Mouse (Mus musculus) gonadal fat pad, adult 2 months (tissue): ENCODE results near the gene Tmem120b. TPM values are rescaled to one million over a fixed set of nuclear protein-coding genes. Genes with fewer than 3 reads are reported as not detected.

Experiments
- DNase-seq: peaks from one replicate; pipeline ENCODE4 v3.0.0-alpha.2; 2012; ENCODE audit warnings: low read depth
- polyA plus RNA-seq: library from polyadenylated mRNA; depleted of rRNA; stranded (reverse); fragments of >200 nt; gene quantifications from 2 replicates; pipeline ENCODE4 v1.2.3, GENCODE M21; 2012

The Tmem120b gene
- polyA plus RNA-seq, 1 experiment, result 66.6 TPM

DNA sequence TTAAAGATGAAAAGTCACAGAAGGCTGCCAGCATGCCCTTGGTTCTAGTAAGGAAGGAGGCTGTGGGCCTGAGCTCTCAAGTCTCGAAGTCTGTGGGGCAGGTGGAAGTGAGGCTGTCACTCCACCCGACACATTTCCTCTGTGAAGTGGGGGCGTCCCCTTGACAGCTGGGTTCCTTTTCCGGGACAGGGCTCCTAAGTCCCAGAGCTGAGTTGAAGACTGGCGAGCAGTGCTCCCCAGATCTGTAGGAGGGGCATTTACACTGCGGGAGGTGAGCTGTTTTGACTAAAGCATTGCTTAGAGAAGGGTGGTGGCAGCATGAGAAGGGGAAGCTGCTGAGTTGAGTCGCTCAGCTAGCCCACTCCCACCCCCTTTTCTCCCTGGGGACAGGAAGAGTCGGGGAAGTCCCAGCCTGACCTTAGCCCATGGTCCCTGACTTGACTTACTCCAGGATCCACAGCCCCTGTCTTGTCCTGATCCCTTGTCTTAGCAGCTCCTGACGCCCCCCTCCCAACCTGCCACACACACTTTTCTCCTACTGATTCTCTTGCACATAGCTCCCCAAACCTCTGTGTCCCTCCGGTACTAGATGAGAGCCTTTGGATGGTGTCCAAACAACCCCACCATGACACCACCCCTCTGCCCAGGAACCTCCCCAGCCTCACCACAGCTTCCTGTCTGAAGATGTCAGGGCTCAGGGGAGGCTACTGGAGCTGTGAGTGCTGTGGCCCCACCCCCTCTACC, 60.4 kb downstream of the Tmem120b start:
- DNase-seq, result no peak

DNA sequence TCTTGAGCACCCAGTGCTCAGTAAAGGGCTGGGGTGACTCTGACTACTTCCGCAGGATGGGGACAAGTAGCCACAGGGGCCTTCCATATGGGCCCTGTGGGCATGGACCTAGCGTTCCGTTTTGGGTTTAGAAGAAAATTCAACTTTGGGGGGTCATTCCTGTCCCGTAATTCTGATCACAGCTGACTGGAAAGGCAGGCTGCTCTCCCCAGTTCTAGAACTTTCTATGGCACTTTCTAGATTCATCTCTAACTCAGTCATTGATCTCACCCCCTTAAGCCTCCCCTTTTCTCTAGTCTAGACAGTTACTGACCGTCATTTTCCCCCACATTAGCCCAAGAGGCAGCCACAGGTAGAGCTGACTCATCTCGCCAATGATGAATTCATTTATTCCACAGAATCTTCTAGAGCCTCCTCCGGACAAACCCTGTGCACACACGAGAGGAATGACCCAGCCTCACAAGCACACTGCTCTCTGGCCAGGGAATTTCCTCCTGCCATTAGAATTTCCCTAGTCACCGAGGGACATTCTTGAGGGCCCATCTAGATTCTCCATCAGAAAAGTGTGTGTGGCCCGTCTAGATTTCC, 61.0 kb downstream of the Tmem120b start:
- no peak for DNase-seq

DNA sequence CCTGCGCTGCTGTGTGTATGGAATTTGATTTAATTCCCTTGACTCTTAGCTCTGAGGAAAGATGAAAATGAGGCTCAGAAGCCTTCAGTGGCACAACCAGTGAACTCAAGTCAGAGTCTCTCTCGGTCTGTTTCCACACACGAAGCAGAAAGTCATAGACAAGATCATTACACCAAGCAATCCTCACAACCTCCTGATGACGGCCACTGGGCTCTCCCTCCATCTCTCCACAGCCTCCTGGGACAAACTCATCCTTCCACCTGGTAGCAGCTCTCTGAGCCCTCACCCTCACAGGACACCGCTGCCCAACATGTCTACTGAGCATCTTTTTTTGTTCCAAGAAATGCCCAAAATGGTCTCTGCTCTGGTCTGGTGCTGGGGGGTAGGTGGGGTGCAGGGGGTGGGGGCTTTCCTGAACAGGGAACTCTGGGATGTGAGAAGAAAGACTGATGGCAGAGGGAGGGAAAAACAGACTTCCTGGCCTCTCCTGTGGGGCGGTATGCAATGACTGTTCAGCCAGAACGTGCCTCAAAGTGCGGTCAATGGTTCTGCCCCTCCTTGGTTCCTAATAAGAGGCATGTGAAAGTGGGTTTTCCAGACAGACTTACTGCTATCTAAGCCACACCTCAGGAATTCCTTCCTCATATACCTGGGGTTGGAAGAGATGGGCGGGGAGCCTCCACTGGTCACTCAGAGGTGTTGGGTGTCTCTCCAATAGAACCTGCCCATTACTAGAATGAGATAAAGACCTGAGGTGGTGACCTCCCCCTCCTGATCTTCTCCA, 62.0 kb downstream of the Tmem120b start:
- DNase-seq, result no peak

DNA sequence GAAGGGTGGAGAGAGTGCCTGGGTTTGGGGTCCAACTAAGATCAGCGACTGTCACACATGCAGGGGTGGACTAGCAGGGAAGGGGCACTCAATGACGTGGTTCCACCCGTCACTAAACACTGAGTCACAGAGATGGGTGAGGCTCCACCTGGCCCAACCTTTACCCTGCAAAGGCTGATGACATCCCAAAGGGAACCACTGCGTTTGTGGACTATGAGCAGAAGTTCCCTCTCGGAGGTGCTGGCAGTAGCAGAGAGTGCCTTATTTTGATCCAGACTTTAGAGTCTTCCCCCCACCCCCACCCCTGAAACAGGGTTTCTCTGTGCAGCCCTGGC, 62.6 kb downstream of the Tmem120b start:
- DNase-seq, result no peak

DNA sequence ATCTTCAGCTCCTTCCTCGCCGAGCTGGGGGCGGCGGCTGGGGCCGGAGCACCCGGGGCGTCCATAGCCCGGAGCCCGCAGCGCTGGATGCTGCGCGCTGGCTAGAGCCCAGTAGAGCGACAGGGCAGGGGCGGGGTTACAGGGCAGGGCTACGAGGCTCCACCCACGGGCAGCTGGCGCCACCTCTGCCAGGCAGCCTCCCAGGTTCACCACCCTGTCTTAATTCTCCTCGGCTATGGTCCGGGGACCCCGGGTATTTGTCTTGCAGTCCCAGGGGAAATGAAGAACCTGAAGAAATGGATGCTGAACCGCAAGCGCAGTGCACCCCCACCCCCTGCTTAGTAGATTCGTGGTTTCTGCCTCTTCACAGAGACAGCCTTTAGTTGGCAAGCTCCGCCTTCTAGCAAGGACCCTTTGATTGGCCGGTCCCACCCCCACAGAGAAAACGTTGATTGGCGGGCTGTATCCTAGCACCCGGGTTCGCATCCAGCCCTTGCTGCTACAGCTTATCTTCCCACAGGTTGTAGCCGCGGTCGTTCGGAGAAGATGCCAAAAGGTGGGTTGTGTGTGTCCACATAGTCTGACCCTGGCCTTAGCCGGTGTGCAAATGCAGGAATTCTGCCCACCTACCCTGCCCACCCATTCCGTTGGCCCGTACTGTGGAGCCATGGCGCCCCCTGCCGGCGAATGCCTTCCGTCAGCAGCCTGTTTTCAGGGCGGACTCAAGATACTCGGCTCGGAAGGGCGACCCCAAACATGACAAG, 64.3 kb downstream of the Tmem120b start, which contains the start of gene Rhof:
TSS of gene Rhof (minus strand) at position 385 of the 764 bp plus-strand sequence.
- no peak for DNase-seq

DNA sequence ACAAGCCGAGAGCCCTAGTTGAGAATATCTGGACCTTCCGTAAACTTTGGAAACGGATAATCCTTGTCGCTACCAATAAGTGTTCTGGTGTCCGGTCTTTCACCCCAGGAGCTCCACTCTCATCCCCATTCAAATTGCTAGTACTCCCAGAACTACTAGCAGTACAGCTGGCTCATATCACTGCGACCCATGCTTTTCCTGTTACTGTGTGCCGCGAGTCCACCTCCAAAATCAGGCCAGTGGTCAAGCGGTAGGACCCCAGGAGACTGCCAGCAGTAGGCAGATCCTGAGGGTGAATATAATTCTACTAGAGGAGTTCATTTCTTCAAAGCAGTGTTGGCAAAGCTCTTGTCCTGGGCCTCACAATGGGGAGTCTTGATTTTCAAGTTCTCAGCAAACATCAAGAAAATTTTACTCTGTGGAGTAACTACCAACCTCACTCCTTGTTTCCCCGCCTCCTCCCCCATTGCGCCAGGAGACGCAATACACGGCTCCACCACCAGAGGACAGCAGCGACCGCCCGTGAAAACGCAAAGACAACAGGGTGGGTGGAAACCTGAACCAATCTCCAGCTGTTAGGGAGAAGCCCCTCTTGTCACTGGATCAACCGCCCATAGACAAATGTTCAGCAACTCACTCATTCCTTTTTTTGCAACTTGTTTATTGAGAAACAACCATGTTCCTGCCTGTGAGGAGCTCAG, 65.0 kb downstream of the Tmem120b start:
- DNase-seq, result no peak

DNA sequence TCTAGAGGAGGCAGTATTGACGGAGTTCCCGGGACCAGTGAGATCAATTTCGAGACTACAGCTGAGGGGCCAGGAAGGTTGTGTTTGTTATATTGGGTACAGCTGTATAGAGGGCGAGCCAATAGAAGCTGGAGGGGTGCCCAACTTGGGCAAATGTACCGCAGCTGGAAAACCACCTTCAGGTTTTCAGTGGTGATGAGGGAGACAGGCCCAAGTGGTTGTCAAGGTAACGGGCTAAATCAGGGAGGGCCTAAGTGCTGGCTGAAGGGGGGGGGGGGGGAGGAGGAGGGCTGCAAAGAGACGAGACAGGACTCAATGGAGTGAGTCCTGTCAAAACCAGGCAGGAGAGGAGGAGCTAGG, 65.5 kb downstream of the Tmem120b start:
- no peak for DNase-seq

DNA sequence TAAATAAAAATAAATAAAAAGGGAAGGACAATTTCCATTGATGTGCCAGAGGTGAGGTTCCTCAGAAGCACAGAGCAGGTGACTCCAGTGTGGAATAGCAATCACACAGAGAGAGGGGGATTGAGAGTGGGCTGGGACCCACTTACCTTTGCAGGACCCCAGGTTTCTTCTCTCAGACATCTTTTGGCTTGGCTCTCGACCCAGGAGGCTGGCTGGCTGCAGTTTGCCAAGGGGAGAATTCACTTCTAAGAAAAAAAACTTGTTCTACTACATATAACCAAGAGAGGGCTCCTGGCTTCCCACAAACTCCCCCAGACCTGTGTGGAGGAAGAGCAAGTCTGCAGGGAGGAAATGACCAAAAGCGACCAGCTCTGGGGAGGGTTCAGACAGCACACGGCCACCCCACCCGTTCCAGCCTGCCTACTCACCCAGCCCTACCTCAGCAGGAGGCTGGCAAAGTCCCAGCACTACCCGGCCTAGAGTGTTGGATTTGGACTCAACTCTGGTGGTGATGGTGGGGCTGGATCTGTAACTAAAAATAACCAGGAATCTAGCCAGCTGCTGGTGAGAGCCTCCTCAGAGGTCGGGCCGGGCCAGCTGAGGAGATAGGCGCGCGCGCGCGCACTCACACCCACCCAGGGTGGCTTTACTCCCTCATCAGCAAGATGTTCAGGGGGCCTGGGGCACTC, 66.1 kb downstream of the Tmem120b start:
- no peak for DNase-seq

DNA sequence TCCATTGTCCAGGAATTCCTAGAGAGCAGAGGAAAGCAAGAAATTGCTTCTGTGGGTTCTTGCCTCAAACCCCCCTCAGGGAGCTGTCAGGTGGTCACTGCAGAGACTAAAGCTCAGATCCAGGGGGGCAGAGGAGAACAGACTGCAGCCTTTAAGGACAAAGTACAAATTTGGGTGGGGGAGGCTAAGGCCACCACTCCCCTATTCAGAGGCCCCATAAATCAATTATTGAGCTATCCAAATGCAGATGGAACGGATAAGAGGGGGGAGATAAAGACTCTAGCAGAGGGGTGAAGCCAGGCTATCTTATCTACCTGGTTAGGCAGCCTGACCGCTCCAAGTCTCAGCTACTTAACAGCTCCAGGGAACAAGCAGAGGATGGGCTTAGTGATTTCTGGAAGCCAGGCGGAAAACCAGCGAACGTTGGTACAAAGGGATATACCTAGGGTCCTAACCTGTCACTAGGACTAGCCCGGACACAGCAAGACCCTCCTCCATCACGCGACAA, 66.7 kb downstream of the Tmem120b start:
- DNase-seq, result no peak

DNA sequence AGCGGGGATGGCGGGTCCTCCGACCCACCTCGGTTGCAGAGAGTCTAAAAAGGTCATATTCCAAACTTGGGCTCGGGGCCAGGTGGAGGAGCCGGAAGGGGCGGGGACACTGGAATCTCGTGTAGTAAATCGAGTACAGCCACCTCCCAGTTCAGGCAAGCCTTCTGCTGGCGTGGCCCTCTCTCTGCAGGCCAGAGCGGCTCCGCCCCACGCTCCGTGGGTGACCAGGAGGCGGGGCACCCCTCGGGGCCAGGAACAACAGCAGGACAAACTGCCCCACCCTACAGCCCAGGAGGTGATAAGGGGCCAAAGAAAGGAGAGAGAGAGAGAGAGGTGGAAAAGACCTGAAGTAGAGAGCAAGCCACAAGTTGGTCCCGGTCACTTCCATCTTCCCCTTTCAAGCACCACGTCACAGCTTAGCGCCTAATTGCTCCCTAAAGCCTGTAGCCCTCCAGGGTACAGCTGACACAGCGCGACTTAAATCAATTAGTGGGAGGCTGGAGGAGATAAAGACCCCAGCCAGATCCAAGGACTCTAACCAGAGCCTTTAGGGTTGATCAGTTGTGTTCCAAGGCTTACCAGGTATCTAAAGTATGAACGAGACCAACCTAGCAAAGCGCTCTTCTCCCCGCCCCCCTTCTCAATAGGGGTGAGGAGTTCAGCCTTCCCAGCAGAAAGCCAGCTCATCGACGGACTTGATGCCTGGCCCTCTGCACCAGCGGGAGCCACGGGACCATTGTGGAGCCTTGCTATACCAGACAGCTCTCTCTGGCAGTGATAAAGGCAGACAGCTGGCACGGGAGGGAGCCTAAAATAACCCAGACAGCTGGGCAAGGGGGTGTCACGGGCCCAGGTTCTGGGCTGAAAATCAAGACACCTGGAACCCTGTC, 67.5 kb downstream of the Tmem120b start:
- DNase-seq, result no peak

DNA sequence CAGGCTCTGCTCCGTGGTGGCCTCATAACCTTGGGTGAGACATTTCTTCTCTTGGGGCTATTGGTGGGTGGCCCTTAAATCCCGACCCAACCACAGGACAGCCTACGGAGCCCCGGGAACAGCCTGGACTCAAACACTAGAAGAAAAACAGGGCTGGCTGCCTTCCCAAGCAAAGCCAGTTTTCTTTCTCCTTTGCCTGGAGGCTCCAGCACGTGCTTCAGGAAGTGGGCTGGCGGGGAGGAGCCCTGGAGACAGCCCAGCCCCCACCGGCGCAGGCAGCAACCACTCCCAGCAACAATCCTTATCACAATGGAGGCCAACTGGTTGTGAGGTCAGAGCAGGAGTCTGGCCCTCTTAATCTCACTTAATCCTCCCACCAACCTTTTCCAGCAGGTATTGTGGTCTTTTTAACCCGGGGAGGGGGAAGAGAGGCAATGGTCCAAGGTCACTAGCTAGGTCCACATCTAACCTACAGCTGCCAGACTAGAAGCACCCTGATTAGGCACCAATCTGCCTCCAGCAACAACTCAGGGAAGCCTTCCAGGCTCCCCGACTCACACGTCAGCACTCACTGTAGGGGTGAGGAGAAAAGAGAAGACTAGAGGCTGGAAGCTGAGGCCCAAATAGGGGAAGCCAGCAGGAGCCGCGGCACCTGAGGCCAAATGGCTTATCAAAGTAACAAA, 68.3 kb downstream of the Tmem120b start:
- peak; percentile 83 for DNase-seq

DNA sequence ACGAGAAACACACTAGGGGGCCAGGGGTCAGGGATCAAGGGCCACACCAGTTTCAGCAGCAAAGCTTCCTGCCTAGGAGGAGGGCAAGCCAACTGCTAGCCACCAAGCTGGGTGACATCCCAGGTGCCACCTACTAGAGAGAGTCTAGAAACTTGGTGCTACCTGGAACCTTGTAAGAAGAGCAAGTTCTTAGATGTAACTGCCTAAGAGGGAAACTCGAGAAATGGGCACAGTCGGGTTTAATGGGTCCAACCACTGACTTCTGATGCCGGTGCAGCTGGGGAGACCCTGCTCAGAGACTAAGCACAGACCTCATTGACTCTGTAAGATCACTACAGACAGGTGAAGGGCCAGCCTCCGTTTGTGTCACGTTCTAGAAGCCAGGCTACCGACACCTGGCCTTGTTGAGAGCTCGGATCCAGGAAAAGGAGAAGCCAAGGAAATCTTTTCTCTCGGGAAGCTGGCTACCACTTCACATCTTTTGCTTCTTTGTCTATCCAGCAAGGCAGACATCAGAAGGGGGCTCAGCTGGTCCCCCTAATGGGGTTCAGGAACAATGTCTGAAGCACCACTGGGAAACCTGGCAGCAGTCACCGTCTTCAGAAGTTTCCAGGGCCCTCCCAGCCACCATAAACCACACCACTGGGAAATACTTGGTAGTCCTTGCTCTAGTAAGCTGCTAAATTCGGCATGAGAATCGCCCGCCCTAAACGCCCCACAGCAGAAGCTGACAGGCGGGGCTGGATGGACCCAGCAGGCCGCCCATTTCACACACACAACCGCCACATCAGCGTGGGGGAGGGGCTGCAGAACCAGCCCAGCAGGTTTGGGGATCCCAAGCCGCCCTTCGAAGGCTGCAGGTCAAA, 69.1 kb downstream of the Tmem120b start:
- DNase-seq, result peak; percentile 71

DNA sequence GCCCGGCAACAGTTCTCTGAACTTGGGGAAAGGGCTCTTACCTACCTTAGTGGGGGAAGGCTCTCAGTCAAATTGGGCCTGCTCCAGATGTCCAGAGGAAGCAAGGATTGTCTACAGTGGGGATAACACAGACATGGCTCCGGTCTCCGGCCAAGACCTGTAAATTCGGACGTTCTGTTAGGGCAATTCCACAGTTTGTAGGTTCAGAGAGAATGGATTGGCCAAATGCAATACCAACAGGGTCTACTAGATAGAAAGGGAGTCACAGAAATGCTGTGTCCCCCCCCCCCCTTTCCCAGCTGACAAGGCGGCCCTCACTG, 69.7 kb downstream of the Tmem120b start:
- DNase-seq, result no peak

DNA sequence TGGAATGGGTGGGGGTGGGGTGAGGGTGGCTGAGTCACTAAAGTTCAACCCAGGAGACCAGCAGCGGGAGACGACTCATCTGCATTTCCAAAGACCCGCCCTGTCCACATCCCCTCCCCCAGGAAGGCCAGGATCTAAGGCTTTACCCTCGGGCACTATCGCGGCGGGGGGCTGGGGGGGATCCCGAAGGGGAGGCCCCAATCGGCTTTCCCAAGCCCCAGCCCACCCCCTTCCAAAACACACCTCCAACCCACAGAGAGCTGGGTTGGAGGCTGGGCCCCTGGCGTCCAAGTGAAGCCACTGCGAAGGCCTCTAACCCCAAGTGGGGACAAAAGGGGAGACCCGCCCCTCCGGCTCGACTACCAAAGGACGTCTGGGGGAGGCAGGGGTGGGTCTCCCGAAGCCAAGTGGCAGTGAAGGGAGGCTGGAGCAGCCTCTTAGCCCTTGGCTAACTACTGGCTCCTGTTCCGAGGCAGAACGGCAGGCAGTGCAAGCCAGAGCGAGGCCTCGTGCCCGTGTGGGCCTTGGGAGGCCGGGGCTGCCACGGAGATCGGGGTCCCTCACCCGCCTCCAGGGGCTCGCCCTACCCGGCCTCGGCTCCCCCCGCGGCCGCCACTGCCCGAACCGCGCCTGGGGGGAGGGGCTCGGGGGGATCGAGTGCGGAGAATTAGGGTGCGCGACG, 70.2 kb downstream of the Tmem120b start:
- DNase-seq, result no peak

DNA sequence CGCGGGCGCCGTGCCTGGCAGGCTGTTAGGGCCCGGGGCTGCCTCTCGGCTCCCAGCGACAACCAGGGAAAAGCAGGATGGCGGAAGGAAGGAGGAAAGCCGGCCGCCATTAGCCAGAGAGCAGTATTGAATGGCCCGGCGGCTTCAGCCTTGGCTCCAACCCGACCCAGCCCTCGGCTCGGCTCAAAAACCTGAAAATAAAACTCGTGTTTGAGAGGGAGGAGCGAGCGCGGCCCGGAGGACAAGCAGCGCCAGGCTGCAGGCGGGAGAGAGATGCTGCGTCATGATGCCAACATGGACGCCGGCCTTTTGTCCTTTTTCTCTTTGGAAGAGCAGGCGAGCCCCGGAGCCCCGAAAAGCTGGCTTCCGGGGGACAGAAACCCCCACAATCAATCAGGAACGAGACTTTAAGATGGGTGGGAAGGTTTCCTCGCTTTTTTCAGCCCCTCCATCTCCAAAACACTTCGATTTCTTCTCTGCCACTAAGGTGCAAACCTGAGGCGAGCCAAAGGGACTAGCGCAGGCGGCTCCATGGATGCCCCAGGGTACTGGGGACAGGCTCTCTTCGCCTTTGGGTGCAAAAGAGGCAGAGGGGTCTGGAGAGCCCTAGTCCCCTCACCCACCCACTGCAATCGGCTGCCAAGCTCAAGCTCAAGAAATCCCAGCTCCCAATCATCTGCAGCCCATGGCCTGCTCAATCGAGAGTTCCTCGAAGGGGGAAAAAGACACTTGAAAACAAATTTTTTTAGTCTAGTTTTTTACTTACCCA, 70.9 kb downstream of the Tmem120b start:
- no peak for DNase-seq

DNA sequence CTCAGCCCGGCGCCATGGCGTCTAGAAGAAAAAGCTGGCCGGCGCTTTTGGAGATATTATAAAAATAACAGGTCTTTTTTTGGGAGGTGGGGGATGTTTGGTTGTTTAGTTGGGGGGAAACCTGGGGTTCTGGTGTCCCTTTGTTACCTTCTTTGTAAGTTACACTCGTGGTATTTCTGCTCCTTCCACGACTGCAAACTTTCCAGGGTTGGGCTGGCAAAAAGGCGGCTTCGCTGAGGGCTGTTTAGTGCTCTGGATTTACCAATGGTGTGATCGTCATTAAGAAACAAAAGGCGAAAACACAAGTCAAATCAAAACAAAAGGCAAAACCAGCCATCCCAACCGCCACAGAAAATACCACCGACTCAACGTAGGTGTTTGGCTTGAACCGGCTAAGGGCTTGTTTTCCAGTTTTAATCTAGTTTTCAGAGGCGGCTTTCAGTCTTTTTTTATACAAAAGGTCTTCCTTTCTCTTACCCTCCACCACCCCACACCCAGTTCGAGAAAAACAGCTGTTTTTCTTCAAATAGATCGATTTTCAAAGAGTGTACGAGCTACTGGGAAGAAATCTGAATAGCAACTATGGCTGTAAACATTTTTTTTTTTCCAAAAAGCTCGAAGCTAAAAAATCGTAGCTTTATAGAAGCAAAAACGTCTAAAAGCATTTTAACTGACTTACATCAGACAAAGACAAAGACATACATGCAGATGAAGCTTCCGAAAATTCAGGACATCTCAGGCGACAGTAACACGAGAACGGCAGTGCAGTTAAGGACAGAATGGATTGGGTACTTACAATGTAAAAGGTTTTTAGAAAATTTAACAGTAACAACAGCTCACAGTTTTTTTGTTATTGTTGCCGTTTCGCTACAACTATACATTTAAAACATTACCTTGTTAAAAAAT, 71.8 kb downstream of the Tmem120b start:
- DNase-seq, result no peak
